Mouse (Mus musculus) lung, postnatal 36 days (tissue): ENCODE measurements around the gene Spty2d1.
A peak's percentile ranks its signal among the peaks of the same experiment; 100 is the strongest.
"Not testable (repeated sequence)": the region's sequence is repeated elsewhere in the genome, so short reads cannot be mapped to it uniquely, and the experiment has no call there.

Experiments
- DNase-seq: peaks from one replicate; pipeline ENCODE4 v3.0.0; 2022; ENCODE audit warnings: mixed read lengths

The Spty2d1 gene

DNA sequence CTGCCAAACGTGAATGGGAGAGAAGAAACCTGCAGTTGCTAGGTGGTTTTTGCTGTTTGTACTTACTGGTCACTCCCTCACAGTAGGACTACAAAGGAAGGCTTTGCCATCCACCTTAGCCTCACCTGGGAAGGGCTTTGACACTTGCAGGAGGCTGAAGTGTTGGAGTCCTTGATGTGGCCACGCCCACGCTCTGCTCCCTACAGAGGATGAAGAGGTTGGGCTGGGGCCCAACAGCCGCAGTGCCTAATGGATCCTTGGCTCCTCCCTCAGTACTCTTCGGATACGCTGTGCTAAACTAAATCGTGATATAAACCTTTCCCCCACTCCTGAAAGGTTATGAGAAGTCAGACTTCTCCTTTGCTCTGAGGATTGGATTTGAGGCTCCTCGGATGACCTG, 12.7 kb upstream of the Spty2d1 start:
- peak; percentile 60 for DNase-seq

DNA sequence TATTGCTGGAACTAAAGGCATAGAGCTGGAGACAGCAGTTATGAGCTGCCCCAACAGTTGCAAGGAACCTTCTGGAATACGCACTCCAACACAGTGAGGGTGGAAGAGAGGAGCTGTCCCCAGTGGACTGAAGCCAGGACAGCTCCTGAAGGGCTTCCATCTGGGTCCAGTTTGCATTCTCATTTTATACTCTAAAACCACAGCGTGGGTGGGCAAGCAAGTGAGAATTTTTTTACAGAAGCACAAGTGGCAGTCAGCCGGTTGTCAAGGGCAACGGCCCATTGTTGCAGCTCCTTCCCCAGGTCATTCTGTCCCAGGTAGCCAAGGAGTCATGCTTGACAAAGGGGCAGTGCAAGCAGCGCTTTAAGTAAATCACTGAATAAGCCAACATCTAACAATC, 11.4 kb upstream of the Spty2d1 start:
- no peak for DNase-seq

DNA sequence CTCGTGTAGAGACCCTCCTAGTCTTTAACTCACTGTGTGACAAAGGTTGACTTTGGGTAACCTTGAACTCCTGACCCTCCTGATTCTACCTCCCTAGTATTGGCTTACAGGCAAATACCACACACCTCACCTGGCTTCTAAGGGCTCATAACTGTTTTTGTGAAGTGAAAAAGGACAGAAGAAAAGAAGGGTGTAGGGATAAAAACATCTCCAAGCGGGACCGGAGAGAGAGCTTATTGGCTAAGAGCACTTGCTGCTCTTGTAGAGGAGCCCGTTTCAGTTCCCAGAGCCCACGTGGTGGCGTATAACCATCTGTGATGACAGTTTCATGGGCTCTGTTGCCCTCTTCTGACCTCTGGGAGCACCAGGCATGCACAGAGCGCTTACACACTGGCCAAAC, 8.9 kb upstream of the Spty2d1 start:
- DNase-seq = no peak

DNA sequence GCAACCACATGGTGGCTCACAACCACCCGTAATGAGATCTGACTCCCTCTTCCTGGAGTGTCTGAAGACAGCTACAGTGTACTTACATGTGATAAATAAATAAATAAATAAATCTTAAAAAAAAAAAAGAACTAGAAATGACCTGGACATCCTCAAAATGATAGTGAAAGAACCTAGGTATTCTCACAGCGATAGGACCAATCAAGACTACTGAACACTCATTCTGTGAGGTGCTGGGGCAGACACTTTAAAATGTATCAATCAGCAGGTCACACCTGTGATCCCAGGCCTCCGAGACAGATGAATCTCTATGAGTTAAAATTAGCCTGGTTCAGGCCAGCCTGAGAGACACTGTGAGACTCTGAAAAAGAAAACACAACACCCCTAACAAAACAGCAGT, 8.4 kb upstream of the Spty2d1 start:
- no peak for DNase-seq

DNA sequence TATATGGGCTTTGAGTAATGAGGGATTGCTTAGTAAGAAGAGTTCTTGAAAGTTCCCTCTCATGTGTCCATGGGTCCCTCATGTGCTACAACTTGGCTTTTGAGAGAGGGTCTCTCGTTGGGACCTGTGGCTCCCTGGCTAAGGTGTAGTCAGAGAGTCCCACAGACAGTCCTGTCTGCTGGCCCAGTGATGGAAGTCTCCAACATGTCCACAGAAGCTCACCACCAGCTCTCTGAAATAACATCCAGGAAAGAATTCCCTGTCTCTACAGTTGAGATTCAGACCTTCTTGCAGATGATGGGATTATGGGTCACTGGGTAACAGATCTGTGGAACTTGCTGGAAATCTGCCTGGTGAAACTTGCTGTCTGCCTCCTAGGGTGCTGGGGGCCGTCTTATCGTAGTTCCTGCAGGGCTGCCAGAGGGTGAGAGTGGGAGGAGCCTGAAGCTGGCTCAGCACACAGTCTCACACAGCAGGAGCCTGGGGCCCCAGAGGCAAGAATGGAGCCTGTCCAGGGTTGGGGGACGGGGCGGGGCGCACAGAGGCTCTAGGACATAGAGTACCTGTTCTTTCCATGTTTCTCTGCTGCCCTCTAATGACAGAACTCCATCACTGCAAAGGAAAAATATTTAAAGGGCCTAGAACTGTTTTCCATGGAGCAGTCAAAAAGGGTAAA, 7.3 kb upstream of the Spty2d1 start:
- peak; percentile 97 for DNase-seq

DNA sequence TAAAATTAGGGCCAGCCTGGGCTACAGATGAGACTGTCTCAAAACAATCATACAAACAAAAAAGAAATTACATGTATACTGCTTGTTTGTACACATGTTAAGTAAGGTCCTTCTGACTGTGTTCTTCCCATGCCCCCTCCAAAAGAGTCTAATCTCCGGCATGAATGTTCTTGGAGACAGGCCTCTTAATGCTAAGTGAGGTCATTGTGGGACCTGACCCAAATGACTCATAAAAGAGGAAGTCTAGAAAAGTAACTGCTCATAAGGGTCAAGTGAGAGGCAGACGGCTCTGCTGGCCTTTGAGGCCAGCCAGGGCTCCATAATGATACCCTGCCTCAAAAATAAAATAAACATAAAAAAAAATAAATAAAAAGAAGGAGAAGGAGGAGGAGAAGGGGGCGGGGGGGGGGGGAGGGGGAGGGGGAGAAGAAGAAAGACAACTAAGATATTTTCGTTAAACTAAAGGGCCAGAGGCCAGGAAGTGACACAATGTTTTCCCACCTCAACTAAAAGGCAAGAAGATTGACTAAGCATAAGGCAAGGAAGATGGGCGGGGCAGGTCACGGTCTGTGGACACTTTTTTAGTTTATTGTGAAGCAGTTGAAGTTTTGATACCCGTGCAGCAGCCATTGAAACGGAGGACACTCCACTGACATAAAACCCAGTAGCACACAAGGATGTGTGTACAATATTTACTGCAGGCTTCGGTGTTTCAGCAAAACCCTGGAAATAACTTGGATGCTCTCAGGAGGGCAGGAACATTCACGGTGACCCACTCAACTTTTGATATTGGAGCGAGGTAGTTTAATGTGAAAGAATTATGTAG, 6.6 kb upstream of the Spty2d1 start:
- DNase-seq = peak; percentile 91

DNA sequence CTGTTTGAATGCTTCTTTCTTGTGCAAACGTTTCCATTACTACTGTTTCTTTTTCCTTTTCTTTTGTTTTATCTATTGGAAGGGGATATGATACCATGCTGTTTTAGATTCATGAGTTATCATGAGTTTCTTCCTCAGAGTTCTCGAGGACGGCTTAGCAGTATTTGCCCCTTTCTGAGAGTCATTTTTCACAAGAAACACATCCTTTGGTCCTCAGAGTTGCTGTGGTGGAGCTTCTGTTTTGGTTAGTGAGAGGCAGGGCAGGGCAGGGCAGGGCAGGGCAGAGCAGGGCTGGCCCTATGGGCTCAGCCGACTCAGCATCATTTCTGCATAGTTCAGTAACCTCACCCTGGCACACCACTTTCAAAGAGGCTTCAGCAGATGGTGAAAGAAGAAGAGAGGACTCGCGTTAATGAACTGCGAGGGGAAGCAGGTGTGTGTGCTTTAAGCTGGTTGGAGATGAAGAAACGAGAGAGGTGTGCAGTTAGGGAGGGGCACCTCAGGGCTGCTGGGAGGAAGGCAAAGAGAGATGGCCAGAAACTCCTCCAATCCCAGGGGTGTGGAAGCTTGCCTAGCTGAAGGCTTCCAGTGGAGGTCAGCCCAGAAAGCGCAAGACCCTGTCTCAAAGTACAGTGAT, 5.0 kb upstream of the Spty2d1 start:
- DNase-seq = no peak

DNA sequence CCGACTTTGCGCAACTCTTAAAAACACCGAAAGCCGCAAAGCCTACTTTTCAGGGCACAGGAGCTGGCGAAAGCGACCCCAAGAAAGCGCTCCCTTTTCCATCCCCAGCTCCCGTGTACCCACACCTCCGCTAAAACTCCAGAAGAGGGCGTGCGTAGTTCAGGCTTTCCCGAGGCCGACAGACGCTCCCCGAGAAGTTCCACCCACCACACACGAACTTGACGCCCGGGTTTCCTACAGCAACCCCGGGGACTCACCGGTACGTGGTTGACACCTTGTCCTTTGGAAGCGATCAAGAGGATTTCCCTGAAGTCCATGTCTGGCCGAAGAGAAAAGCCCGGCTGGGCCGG, 418 bp downstream of the Spty2d1 start:
- DNase-seq = no peak

DNA sequence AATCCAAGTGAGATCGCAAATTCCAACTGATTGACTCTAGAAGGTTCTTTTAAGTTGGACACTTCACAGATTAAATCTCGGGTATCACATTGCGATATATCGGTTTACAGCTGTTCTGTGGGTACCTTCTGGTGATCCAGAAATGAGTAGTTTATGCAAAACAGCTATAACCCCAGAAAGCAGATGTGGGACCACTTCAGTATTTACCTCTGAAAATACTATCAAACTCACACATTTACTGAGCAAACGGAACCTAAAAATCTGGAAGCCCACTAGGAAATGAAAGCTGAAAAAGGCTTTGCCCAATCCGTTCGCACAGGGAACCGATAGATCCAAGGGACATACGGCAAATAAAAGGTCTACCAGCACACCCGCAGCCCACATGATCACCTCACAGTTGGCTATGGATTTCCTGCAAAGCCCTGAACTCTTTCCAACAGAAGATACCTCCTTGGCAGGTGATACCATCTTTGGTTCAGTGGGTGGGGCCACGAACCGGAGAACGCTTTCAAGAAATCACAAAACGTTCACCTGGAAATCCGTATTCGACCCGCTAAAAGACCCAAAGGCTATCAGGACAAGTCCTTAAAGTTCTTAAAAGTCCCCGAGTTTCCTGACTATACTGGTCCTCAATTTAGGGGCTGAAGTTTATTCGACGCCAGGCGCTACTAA, 966 bp downstream of the Spty2d1 start:
- DNase-seq = no peak

DNA sequence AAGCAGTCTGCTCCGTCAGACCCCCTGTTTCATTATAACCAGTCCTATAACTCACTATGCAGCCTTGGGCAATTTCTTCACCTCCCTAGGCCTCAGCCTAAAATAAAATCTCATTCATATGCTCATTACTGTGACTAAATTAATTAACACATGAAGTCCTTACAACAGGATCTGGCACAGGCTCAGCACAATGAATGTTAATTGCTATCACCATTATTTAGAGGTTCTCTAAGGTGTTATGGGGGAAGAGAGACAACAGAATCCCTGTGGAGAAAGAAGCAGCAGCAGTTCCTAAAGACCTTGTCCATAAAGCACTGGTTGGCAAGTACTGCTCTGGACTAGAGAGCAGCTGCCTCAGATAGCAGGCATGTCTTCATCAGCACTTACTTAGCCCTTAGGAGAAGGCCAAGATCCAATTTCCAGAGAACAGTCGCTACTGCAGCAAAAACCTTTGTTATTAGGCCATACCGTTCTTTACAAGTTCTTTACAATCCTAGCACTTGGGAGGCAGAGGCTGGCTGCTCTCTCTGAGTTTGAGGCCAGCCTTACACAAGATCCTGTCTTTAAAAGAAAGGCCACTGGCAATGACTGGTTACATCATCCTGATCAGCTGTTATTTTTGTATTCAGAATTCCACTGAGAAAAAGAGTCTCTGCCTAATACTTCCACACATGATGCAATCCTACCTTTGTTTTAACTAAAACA, 4.6 kb downstream of the Spty2d1 start:
- no peak for DNase-seq

DNA sequence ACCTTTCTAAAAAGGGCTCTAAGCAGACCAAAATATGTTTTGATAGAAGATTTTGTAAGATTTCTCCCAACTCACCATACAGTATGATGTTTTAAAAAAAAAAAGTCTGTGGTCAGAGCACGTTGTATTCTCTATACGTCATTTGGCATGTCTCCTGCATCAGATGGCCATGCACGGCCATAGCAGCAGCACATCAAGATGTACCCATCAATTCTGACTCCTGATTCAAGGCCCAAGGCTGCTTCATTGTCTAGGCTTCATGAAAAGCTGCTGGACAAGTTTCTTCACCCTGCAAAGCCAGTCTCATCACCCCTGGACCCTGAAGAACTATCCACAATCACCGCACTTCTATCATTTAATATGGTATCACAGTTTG, 6.3 kb downstream of the Spty2d1 start:
- no peak for DNase-seq

DNA sequence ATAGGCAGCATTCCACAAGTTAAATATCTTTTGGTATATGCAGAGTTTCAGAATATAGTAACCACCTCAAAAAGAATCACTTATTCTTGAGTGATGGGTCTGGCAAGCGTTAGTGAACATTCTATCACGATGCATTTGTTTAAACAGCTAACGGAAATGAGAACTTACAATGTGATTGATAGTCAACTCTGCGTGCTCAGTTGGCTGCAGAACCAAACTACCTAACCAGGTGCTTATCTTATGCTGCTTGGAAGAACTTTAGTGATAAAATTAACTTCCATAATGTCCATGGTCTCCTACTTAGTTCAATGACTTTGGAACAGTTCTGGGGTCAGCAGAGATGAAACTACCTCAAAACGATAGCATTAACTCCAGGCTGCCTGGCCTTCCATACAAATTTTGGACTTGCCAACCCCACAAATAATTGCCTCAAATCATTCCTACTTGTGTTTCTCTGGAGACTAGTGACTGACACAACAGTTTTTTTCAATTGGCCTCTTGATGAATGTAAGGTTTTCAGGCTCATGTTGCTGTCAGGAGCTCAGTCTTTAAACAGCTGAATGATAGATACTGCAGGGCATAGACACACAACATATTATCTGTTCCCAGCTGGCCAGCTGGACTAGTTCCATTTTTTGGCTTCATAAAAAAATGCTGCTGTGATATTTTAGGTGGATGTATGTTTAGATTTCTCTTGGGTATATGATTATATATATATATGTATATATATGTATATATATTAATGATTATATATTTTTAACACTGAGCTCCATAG, 6.9 kb downstream of the Spty2d1 start:
- no peak for DNase-seq

DNA sequence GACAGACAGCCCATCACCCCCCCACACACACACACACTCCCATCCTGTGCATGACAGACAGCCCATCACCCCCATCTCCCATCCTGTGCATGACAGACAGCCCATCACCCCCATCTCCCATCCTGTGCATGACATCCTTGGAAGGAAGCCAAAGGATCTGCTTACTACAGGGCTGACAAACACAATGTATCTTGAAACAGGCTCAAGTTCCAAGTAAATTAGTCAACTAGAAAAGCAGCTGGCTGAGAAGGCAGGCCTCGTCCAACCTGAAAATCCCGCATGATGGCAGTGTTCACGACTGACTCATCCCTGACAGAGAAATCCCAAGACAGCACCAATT, 7.6 kb downstream of the Spty2d1 start:
- DNase-seq = peak; percentile 66

DNA sequence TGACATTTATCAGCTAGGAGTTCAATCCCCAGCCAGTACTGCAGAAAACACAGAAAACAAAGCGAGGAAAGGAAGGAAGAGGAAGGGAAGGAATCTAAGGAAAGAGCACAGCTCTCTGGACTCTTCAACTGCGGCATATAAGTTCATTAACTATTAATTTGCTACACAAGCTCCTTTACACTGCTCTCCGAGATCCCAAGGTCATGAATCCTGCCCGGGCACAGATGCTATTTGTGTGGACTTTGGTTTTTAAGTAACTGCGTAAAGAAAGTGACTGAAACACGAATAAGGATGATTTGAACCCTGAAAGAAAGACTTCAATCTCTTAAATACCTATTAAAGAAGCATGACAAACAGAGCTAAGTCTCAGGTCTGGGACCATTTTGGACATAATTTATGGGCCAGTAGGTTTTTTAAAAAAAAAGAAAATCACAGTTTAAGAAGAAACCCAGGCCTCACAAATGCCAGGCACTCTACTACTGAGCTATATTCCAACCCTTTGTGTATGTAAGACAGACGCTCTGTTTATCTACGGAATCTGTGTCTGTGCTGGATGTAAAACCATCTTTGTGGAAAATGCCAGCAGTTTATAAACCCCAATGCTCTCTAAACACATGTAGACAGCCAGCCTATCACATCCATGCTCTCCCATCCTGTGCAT, 8.1 kb downstream of the Spty2d1 start:
- no peak for DNase-seq

DNA sequence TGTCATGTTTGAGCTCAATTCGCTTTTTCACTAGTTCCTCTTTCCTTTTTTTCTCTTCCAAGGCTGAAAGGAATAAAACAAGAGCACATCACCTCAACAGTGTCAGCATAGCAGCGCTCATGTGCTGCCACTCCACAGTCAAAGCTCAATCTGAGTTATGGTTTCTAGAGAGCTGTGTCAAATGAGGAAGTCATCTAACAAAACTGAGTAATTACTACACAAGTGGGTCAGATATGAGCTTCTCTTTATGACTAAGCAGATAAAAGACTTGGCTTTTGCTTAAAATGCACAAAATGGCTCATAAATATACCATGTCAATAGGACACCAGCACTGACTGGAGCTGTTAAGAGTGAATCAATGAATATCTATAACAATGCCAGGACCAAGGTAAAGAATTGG, 9.3 kb downstream of the Spty2d1 start:
- no peak for DNase-seq

DNA sequence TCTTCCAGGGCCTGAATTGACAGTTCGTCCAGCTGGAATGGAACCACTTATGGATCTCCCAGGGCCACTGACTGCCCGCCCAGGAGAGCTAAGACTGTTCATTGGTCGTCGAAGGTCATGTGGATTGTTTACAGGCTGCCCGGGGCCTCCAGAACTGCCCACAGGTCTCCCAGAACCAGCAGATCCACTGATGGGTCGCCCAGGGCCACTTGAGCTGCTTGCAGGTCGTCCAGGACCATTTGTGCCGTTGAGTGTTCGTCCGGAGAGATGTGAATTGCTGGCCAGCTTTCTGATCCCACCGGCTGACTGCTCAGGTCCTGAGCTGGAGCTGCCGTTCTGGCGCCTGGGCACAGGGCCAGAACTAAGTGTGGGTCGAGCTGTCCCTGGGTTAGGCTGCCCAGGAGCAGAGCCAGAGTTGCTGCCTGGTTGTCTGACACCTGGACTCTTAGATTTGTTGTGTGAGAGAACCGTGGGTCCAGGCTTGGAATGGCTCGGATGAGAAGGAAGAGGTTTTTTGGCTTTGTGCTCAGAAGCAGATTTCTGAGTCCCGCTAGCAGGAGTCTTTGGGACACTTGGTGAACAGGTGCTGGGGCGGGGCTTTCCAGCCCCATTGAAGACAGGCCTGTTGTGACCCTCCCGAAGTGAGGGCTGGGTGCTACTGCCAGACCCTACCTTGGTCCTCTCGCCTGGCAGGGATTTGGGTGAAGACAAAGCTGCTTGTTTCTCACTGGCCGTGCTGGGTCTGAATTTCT, 10.4 kb downstream of the Spty2d1 start:
- DNase-seq = no peak

DNA sequence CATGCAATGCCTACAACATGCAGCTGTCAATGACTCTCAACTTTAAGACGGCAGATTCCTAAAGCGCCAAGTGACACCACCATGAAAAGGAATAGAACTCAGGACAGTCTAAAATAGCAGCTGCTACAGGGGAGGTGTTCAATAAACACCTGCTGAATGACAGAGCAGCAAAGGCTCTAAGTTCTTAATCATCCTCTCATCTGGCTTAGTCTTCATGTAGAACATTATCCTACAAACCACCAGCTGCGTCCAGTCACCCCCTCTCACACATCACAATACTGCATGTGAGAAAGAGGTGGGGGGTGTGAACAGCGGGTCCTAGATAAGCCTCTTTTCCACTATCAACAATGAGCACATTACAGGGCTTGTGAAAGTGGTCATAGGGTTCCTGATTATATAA, 11.2 kb downstream of the Spty2d1 start:
- DNase-seq = no peak

DNA sequence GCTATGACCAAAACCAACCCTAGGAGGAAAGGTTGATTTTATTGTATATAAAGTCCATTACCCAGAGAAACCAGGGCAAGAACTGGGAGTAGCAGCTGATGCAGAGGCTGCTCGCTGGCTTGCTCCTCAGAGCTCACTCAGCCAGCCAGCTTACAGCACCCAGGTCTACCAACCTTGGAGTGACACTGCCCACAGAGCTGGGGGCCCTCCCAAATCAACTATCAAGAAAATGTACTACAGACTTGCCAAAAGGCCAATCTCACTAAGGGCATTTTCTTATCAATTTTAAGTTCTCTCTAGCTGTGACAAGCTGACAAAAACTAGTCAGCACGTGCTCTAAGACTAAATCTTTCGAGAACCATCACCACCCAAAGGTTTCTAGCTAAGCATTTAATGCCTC, 12.7 kb downstream of the Spty2d1 start:
- no peak for DNase-seq

DNA sequence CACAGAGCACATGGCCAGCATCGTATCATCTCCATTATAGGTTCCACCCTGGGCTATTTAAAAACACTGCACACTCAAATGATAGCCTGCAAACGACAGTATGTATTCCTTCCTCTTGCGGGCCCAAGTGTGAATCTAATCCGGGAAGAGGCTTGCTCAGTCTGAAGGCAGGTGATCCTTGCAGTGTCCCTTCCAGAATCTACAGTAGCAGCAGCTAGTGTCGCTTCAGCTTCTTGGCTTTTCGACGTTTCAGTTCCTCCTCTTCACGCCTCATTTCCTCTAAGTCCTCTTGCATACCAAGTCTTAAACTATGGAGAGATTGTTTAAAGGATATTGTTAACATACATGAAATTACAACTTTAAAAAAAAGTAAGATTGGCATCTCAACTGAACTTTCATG, 15.1 kb downstream of the Spty2d1 start:
- DNase-seq = no peak

DNA sequence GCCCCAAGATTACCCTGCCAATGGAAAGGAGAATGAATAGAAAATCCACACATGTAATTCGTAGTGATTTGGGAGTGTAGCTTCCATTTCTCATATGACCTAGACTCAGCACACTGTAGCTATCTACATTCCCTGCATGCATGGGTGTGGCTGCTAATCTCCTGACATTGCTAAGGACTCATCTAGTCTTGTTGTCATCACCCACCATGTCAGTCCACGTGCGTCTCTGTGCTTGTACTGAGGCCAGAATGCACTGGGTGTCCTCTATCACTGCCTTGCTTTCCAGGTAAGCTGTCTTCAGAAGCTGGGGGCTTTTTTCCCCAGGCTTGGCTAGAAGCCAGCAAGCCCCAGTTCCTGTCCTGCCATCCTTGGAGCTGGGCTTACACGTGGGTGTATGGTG, 18.8 kb downstream of the Spty2d1 start:
- not testable (repeated sequence) for DNase-seq

DNA sequence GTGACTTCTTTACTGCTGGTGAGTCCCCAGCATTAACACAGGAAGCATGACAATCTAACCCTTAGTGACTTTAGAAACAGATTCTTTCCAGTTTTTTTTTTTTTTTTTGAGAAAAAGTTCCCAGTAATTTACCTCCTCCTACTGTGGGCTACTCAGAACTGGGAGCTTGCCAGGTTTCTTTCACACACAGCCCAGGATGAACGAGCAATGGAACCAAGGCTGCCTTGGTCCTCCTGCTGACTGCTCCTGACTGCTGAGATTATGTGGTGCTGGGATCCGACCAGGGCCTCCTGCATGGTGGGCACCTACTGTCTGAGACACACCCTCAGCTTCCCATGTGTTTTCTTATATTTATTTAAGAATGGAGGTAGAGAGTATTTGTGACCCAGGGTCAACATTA, 21.1 kb downstream of the Spty2d1 start:
- no peak for DNase-seq
